Mouse (Mus musculus) cerebellum, postnatal 4 days (tissue): ENCODE data around the gene Atp6v0e2.
"Not testable (repeated sequence)": the region's sequence is repeated elsewhere in the genome, so short reads cannot be mapped to it uniquely, and the experiment has no call there.

ENCODE experiments used
- DNase-seq, 2 experiments: peaks; one replicate each; pipeline ENCODE4 v3.0.0; 2022; ENCODE audit warnings: low spot score in 2 of 2, mixed read lengths in 1 of 2

The Atp6v0e2 gene

DNA sequence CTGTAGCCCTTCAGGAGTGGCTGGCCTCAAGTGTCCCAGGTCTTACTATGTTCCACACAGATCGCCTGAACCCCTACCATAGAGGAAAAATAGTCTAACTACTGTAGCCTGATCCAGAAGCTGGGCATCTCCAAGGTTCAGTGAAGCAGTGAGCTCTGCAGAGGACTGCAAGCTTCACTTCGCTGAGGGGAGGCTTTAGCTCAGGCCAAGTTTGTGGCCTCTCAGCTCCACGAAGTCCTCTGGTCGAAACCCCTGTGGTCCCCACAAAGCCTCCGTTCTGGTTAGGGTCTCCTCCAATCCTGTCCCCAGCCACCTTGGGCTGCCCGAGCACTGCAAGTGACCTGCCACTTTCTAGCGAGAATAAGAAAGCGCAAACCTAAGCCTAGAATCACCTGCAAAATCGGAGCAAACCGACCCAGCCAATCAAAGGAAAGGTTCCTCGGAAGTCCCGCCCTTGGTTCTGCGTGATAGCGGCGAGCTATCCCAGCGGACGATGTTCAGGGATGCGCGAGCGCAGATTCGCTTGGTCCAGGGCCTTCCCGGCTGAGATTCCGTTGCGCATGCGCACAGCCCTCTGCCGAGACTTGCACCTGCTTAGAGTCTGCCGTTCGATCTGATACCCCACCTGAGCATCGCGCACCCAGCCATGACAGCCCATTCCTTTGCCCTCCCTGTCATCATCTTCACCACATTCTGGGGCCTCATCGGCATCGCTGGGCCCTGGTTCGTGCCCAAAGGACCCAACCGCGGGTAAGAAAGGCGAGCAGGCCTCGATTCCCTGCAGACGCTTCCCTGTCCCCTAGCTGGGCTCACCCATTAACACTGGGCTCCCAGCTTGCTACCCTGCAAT is at the start of gene Atp6v0e2:
Gene Atp6v0e2, plus strand, starts transcription at position 511 of the 850 bp plus-strand sequence.
- peak; percentile 81 to 89 for DNase-seq

DNA sequence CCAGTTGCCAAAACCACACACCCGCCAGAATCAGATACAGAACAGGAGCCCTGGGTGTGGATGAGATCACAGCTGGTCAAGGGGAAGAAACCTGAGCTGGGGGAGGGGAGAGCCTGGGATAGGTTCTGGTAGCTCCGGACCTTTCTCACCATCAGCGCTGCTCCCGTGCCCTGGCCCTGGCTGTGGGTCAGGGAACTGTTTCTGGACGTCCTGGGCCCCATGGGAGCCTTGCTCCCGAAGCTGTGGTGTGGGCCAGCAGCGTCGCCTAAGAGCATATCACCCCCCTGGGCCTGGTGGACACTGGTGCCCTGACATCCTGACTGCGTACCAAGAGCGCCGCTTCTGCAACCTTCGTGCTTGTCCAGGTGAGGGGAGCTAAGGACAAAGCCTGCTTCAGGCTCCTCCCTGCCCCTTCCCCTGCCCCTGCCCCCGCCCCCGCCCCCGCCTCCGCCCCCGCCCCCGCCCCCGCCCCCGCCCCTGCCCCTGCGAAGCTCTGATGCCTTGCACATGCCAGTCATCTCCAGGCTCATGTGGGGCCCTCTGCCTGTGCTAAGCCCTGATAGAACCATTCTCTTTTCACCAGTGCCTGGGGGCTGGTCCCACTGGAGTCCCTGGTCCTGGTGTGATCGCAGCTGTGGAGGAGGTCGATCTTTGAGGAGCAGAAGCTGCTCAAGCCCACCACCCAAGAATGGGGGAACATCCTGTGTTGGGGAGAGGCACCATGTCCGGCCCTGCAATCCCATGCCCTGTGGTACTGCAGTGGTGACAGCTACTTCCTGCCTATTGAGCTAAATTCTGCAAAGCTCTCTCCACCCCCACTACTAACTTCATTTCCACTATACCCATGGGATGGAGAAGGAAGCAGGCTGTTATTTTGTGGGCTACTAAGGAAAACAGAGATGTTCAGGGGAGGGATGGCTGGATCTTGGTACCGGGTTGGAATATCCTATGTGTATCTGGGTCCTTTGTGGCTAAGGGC is 49.4 kb upstream of the Atp6v0e2 start:
- no peak for DNase-seq

DNA sequence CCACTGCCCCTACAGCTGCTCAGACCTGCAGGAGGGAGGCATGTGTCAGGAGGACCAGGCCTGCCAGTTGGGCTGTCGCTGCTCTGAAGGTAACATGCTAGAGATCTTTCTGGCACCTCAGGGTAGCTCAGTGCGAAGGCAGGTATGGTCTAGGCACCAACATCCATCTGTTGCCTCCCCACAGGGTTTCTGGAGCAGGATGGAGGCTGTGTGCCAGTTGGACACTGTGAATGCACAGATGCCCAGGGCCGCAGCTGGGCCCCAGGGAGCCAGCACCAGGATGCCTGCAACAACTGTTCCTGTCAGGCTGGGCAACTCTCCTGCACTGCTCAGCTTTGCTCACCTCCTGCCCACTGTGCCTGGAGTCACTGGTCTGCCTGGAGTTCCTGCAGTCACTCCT is 47.7 kb upstream of the Atp6v0e2 start:
- peak in 1 of 2 experiments; percentile 28 for DNase-seq

DNA sequence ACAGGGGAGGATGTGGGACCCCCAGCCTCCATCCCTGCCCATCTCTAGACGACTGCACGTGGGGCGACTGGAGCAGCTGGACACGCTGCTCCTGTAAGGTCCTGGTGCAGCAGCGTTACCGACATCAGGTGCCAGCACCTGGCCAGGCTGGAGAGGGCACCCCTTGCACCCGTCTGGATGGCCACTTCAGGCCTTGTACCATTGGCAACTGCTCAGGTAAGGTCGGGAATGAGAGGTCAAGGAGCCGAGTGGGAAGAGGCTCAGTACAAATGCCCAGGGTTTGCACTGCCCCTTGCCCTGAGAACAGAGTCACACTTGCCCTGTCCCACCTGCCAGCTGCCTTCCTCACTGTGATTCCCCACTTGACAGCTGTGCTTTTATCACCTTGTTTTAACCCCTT is 46.1 kb upstream of the Atp6v0e2 start:
- DNase-seq: no peak

DNA sequence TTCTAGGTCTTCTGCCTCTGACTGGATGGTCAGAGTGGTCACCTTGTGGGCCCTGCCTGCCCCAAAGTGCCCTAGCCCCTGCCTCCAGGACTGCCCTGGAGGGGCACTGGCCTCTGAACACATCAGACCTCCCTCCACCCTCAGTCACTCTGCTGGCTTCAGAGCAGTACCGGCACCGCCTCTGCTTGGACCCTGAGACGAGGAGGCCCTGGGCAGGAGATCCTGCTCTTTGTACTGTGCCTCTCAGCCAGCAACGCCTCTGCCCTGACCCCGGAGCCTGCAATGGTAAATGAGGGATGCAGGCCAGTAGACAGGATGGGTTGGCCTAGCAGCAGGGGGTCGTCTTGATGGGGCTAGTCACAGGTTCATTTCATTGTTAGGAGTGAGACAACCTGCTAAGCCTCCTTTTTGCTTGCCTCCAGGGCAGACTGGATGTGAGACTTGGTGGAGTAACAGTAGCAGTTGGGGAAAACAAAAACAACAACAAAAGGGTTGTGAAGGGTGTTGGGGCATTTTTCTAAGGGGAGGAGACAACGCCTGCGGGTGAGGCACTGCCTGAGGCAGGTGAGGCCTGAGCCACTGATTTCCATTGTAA is 44.2 kb upstream of the Atp6v0e2 start:
- no peak for DNase-seq

DNA sequence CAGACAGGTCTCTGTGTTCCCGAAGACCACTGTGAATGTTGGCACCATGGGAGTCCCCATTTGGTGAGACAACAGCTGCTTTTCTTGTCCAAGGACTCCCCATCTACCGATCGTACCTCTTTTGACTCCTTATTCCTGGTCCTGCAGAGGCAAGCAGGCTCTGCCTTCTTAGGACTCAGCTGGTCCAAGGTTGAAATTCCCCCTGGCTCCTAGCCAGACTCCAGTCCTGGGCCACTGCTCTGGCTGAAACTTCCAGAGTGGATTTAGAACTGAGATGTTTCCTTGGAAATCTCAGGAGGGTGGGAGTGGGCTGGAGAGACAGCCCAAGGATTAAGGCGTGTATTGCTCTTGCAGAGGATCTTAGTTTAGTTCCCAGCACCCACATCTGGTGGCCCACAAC is 39.9 kb upstream of the Atp6v0e2 start:
- DNase-seq: no peak

DNA sequence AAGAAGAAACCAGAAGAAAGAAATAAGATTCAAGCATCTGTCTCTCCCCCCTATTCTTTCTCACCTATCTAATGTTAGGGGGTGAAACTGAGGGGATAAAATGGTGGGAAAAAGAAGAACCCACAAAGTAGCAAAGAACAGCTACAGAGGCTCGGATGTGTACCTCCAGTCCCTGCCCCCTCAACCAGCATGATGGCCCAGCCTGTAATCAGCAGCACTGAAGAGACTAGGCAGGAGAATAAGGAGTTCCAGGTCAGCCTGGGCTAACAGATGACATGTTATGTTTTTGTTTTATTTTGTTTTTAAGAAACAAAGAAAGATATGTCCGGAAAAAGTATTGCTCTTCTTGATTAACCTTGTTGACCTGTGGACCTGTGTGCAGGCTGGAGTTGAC is 33.6 kb upstream of the Atp6v0e2 start:
- DNase-seq: no peak

DNA sequence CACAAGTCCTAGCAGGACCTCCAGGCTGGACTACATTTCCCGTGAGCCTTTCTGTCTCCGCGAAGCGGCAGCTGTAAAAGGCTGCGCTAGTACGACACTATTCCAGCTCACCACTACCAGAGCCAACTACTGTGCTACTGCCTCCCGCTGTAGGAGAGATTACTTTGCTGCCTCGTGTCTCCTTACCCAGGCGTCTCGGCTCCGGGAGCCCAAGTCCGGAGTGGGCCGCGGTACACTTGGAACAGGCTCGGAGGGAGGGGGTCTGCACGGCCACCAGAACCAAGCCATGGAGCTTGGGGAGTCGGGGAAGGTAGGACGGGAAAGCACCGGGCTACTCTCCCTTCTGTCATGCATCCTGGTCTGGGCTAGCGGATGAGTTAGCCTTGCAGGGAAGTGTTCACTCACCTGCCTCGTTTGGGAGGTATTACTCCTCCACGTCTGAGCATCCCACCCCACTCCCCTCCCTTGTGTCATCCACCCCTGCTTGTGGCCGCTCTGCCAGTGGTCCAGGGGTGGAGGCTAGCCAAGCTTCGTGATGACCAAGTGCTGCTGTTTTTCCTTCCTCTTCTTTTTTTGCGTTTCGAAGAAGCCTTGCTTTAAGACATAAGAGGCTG is 33.1 kb upstream of the Atp6v0e2 start:
- DNase-seq: peak; percentile 30 to 62

DNA sequence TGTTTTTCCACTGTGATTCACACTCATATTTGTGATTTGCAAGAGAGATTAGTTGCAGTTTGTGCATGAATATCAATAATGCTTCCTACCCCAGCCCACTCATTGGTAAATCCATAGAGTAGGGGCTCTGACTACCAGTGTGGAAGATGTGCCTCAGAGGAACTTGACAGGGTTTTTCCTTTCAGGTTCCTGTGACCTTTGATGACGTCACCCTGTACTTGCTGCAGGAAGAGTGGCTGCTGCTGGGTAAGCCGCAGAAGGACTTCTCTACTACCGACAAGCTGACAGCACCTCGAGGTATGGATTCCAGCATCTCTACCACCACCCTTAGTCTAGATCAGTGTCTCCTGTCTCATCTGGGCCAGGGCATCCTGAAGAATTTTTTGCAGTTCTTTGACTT is 29.3 kb upstream of the Atp6v0e2 start:
- DNase-seq: no peak

DNA sequence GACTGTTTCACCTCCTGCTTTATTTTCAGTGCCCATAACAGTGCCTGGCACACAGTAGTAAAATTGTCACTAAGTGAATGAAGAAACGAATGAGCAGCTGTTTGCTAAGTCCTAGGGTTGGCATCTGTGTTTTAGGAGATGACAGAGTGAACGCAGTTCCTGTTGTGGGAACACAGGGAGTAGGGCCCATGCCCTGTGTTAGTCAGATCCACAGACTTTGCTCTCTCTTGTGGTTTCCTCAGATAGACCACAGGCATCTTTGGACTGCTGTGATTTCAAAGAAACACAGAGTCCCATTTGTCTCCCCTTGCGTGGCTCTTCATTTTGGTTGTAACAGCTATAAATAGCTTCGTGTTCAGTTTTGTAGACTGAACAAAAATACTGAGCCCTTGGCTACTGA is 27.0 kb upstream of the Atp6v0e2 start:
- no peak for DNase-seq

DNA sequence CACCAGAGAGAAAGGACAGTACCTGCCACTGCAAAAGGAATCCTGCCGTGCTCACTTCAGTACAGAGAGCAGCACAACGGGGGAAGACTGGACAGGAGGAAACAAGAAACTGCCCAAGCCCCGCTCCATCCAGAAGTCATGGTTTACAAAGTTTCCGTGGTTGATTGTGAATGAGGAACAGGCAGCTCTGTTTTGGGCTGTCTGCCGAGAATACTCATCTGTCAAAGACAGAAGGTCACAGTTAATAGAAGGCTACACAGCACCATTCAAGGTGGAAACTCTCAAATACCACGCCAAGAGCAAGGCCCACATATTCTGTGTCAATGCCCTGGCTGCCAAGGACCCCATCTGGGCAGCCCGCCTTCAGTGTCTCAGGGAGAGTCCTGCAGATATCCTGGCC is 25.6 kb upstream of the Atp6v0e2 start:
- DNase-seq: no peak

DNA sequence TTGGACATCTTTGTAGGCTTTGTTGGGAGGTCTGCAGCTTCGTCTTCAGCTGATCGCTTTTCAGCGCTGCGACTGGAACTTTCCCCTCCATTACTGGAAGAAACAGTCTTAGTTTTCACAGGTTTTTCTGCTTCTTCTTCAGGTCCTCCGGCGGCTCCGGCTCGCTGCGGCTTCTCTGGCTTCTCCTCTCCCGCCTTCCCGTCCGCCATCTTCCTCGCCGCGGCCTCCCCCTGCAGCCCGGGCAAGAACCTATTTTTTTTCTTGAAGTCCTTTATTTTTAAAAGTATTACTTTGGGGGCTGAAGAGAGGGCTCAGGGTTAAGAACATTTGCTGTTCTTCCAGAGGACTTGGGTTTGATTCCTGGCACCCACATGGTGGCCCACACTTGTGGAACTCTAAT is 12.5 kb upstream of the Atp6v0e2 start:
- DNase-seq: not testable (repeated sequence)

DNA sequence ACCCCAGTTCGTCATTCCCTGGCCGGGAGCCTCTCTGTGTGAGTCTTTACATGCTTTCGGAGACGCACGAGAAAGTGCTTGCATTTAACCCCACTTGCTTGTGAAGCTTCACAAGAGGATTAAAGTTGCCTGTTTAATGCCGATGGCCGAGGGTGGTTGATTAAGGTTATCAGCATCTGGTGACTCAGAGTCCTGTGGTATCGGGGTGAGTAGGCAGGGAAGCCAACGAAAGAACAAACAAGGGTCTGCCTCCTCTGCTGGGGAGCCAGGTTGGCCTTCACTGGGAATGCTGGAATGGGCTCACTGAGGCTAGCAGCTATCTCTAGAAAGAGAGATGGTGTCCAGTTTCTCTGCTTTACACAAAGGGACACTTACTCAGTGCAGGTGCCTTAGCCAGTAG is 9.5 kb upstream of the Atp6v0e2 start:
- DNase-seq: no peak

DNA sequence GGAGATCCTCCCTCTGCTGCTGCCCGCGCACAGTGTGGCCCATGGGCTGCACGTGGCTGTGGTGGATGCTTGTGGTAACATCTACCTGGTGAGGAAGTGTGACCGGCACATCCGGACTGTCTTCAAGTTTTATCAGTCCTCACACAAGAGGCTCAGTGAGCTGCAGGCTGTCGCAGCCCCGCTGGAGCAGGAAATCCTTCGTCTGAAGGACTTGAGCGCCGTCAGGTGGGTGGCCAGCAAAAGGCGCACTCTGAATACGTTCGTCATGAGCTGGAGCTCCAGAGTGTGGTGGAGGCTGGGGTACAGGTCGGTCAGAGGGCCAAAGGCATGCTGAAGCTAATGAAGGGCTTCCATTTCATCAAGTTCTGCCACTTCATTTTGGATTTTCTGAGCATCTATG is 8.2 kb upstream of the Atp6v0e2 start:
- no peak for DNase-seq

DNA sequence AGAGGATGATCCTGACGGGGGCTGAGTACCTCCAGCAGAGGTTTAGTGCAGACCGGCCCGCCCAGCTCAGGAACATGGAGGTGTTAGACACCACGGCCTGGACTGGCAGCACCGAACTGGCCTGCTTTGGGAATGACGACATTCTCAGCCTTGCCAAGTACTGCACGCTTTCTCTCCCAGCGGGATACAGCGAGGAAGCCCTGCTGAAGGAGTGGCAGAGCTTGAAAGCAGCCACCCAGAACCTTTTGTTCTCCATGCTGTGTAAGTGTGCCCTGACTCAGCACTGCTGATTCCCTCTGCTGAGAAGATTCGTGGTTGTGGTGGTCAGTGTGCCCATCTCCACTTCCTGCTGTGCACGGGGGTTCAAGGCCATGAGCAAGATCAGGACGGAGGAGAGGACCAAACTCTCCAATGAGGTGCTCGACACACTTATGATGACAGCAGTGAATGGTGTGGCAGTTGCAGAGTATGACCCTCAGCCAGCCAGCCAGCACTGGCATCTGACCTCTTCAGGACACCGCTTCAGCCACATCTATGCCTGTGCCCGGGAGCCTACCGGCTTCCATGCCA is 7.5 kb upstream of the Atp6v0e2 start:
- no peak for DNase-seq

DNA sequence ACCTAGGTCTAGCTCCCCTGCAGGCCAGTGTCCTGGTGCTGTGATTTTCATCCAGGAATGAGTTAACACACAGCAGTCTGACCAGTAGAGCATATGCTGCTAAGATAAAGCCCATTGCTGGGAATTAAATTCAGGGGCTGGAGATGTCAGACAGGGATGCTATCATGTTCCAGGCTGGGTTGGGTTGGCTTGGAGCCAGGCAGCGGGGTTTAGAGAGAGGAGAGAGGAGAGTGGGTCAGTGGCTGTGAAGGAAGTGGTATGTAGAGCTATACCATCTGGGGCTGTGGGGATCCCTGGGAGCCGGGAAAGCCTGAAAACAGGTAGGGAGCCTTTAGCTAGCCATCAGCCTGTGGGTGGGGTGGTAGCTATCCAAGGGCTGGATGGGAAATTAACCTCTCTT is 6.6 kb upstream of the Atp6v0e2 start:
- DNase-seq: no peak

DNA sequence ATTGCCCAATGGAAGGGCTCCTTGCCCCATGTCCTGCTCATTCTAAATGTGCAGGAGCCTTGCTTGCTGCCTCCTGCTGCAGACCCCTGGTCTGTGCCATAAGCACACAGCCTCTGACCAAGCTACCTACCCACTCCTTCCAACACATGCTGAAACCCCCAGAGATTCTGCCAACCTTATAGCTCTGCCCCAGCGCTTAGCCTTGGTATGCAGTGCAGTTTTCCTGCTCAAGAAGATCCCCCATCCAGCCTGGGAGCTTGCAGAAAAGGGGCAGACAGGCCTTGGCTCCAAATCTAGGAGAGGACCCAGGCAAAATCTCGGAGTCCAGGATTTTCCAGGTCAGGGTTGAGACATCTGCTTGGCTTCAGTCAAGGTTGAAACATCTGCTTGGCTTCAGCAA is 3.9 kb upstream of the Atp6v0e2 start:
- no peak for DNase-seq

DNA sequence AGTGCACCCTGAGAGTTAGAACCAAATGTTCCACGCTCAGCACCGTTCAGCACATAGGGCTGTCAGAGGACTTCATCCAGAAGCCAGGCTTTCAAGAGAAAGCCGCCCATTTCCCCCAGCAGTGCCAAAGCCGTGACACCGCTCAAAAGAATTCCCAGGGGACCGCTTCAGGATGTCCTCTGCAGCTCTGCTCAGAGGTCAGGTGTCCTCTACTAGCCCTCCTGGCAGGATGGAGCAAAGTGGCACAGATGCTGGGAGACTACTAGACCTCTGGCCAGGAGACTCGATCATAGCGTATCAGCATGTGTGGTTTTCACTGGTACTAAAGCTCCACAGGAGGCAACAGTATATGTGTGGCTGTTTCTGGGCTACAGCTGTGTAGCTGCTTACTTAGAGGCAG is 2.5 kb upstream of the Atp6v0e2 start:
- DNase-seq: no peak

DNA sequence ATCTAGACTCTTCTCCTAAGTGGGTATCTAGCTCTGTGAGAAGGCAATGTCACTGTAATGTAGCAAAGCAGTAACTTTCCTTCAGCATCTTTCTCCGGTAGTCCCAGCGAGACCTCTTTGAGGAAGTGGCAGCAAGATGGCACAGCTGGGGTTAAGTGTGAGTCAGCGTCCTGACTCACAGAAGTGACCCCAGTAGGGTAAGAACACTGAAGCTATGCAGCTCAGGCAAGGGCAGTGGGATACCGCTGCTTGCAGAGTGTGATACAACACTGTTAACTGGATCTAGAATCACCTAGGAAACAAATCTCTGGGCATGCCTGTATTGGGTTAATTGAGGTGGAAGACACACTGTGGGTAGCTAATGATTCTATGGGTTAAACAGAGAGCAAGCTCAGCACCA is 1.3 kb upstream of the Atp6v0e2 start:
- no peak for DNase-seq

DNA sequence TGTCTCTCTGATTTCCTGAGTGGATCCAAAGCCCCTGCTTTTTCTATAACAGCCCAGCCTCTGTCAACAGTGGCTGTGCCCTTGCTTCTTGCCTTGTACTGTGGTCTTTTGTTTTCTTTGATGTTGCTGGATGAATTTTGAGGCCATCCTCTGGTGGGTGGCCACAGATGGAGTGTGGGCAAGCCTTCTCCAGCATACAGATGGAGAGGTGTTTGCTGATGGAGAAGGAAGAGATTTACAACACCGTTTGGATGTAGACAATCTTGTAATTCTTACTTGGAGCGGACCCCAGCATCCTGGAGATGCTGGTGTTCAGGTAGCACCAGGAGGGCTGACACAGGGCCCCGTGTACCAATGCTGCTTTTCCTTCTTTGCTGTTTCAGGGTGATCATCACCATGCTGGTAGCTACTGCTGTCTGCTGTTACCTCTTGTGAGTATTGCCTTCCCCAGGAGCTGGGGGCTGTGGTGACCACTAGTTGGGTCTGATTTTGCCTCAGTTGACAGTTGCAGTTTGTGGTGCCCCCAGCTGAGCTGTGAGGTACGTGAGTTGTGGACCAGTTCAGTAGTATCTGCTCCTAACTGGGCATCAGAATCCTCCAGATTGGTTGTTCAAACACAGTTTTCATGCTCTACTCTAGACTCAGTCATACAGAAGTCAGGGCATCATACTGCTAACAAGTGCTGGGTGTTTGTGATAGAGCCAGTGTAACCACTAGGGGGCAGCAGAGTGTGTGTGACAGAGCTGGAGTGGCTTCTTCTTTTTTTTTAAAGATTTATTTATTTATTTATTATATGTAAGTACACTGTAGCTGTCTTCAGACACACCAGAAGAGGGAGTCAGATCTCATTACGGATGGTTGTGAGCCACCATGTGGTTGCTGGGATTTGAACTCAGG is 1.7 kb downstream of the Atp6v0e2 start:
- peak; percentile 58 to 79 for DNase-seq
